Mouse (Mus musculus) kidney, adult 2 months (tissue): Measurements from ENCODE around the gene Otor. TPM values are rescaled to one million over a fixed set of nuclear protein-coding genes. Genes with fewer than 3 reads are reported as not detected.

Experiments used
- DNase-seq: peaks from one replicate; pipeline ENCODE4 v3.0.0; 2021
- H3K27ac ChIP-seq: fragments of 200-500 bp; 2 replicates; pipeline ENCODE4 v1.5.1; 2012; ENCODE audit warnings: low read depth, low read length, control low read depth, inconsistent platforms; ENCODE audit not compliant: insufficient read depth
- H3K27me3 ChIP-seq: fragments of 200-500 bp; replicated peaks from 2 replicates; pipeline ENCODE4 v1.6.1; 2012; ENCODE audit warnings: mild to moderate bottlenecking, moderate library complexity, low read length, inconsistent platforms; ENCODE audit not compliant: control insufficient read depth, insufficient read depth
- H3K36me3 ChIP-seq: fragments of 200-500 bp; 2 replicates; pipeline ENCODE4 v1.6.1; 2012; ENCODE audit warnings: mild to moderate bottlenecking, moderate library complexity, low read length, inconsistent platforms; ENCODE audit not compliant: control insufficient read depth, insufficient read depth
- H3K4me1 ChIP-seq: fragments of 200-500 bp; 2 replicates; pipeline ENCODE4 v1.6.1; 2011; ENCODE audit warnings: low read length; ENCODE audit not compliant: control insufficient read depth, insufficient read depth
- H3K4me3 ChIP-seq: fragments of 200-500 bp; 2 replicates; pipeline ENCODE4 v1.5.1; 2011; ENCODE audit warnings: mild to moderate bottlenecking, low read depth, low read length, control low read depth; ENCODE audit not compliant: insufficient read depth
- CTCF ChIP-seq: fragments of 200-500 bp; conservative IDR thresholded peaks from 2 replicates; pipeline ENCODE4 v1.5.1; 2011; ENCODE audit warnings: low read depth, mild to moderate bottlenecking, control low read depth, low read length, moderate library complexity, mixed read lengths; ENCODE audit not compliant: insufficient read depth, insufficient read length
- POLR2A ChIP-seq: fragments of 200-500 bp; IDR thresholded peaks from one replicate; pipeline ENCODE4 v1.6.1; 2011; ENCODE audit warnings: low read depth, low read length, control low read depth
- WGBS: fragments of 180-500 bp; shearing (Covaris S2); methylation state at CpG from one replicate; pipeline ENCODE4 v1.1.7; 2018; 5-methylcytosine and 5-hydroxymethylcytosine counted together
- polyA plus RNA-seq: library from polyadenylated mRNA; depleted of rRNA; stranded (reverse); fragments of >200 nt; gene quantifications from 2 replicates; pipeline ENCODE4 v1.2.3, GENCODE M21; 2012

Otor gene
- polyA plus RNA-seq, 1 experiment, result not detected

GRCm38 (mm10) chr2:143056736-143057135, 21.5 kb upstream of the Otor start:
- Histone ChIP-seq H3K27ac (no peak overlapping the region), H3K4me1 (no peaks in the 10 kb centered on the region), H3K36me3 (no peaks in the 10 kb centered on the region), H3K4me3 (no peak overlapping the region), H3K27me3 (no peaks in the 10 kb centered on the region)
- WGBS, result 76% methylated on average over 5 of the region's 5 CpGs
- no peak for TF ChIP-seq POLR2A
- no peak for TF ChIP-seq CTCF
- DNase-seq, result no peak

GRCm38 (mm10) chr2:143062432-143062811, 15.9 kb upstream of the Otor start:
- H3K27me3 ChIP-seq, result no peaks in the 10 kb centered on the region
- peaks cover 4% of the 10 kb centered on the region; the same call in 1 of the 2 replicates for H3K4me1 ChIP-seq
- TF ChIP-seq POLR2A (no peak), CTCF (no peak)
- DNase-seq, result no peak
- no peak overlapping the region for H3K27ac ChIP-seq
- peak overlapping the region; percentile 75 for H3K4me3 ChIP-seq
- H3K36me3 ChIP-seq, result no peaks in the 10 kb centered on the region
- 49% methylated on average over 6 of the region's 6 CpGs for WGBS

GRCm38 (mm10) chr2:143062812-143063792, 15.2 kb upstream of the Otor start, which contains the start of gene Snrpb2:
Gene Snrpb2, plus strand, starts transcription at chr2:143063039.
- DNase-seq, result peak; percentile 93
- H3K4me1 ChIP-seq, result peaks cover 4% of the 10 kb centered on the region; the same call in 1 of the 2 replicates
- H3K36me3 ChIP-seq, result no peaks in the 10 kb centered on the region
- H3K27me3 ChIP-seq, result no peaks in the 10 kb centered on the region
- no peak for TF ChIP-seq CTCF
- TF ChIP-seq POLR2A, result no peak
- 1% methylated on average over 55 of the region's 55 CpGs for WGBS
- peak within 1 kb of the TSS; percentile 75 for H3K4me3 ChIP-seq
- H3K27ac ChIP-seq, result peak within 1 kb of the TSS; percentile 30; the same call in 1 of the 2 replicates

GRCm38 (mm10) chr2:143065914-143066313, 12.4 kb upstream of the Otor start:
- no peak for TF ChIP-seq CTCF
- no peak for TF ChIP-seq POLR2A
- Histone ChIP-seq H3K27me3 (no peaks in the 10 kb centered on the region), H3K36me3 (peaks cover 3% of the 10 kb centered on the region), H3K4me1 (peaks cover 4% of the 10 kb centered on the region; the same call in 1 of the 2 replicates), H3K27ac (no peak overlapping the region), H3K4me3 (no peak overlapping the region)
- DNase-seq, result peak; percentile 12
- WGBS, result 80% methylated on average over 3 of the region's 3 CpGs

- no peaks in the 10 kb centered on the region for H3K36me3 ChIP-seq
- WGBS, result 52% methylated on average over 3 of the region's 3 CpGs
- no peak overlapping the region for H3K27ac ChIP-seq
- TF ChIP-seq POLR2A (no peak), CTCF (no peak)
- peak; percentile 19 for DNase-seq
- no peak overlapping the region for H3K4me3 ChIP-seq
- H3K4me1 ChIP-seq, result no peaks in the 10 kb centered on the region
- H3K27me3 ChIP-seq, result no peaks in the 10 kb centered on the region
These were observed 3.4 kb downstream of the Otor start for GRCm38 (mm10) chr2:143081693-143082092.

- DNase-seq, result no peak
- no peak for TF ChIP-seq CTCF
- H3K27ac ChIP-seq, result no peak overlapping the region
- no peaks in the 10 kb centered on the region for H3K4me1 ChIP-seq
- H3K4me3 ChIP-seq, result no peak overlapping the region
- 58% methylated on average over 2 of the region's 2 CpGs for WGBS
- H3K27me3 ChIP-seq, result no peaks in the 10 kb centered on the region
- H3K36me3 ChIP-seq, result no peaks in the 10 kb centered on the region
These were observed 6.7 kb downstream of the Otor start for GRCm38 (mm10) chr2:143084852-143085397.

- Histone ChIP-seq H3K36me3 (no peaks in the 10 kb centered on the region), H3K4me1 (no peaks in the 10 kb centered on the region)
- WGBS, result 37% methylated on average over 8 of the region's 8 CpGs
These were observed 11.6 kb downstream of the Otor start for GRCm38 (mm10) chr2:143089866-143090265.

More at GRCm38 (mm10) chr2:143089866-143090265, 11.6 kb downstream of the Otor start:
- no peaks in the 10 kb centered on the region; the same call in 1 of the 2 replicates for H3K27me3 ChIP-seq
- no peak for DNase-seq
- no peak overlapping the region for H3K4me3 ChIP-seq
- H3K27ac ChIP-seq, result no peak overlapping the region
- no peak for TF ChIP-seq POLR2A
- TF ChIP-seq CTCF, result no peak
